Comparison of ENCODE assay signal across 10 mouse cellular contexts in the genomic region with DNA sequence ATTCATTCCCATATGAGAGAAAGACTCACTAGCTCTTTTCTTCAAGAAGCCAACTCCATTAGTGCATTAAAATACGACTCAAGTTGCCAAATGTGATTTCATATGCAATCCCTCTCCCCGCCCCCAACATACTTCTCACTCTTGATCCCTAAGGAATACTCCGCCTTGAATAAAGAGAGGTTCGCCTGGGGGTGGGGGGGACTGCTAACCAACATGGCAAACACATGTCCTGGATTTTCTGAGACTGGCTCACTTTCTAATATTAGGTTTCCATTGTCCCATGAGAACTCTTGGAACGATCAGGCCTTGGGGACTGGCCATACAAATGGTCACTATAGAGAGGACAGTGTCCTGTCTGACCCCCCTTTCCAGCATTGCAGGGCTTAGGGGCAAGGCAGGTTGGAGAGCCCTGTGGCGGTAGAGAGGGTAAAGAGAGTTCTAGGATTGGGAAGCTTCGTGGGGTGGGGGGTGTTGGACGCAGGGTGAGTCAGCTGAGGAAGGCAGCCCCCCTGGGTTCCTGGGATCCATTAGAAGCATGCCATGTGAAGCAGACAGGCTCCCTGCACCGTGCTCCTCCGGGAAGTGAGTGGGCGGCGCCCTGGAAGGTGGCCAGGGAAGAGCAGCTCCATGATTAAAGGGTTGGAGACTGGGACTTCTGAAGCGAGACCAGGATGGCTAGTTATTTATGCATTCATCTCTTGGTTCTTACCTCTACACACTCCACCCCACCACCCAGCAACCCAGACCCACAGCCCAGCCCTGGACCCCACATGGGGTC.
DNase-seq lines count a peak whose midpoint lies in the region; ATAC-seq and TF ChIP-seq lines count a peak whose summit lies in the region.
"Had no signal": no experiment of that assay in that cellular context is flagged by ENCODE, and none has a peak within 500 bp of the region (broad histone marks: within the 10 kb centered on the region; RNA-seq: fewer than 3 reads in every experiment).

No protein-coding gene starts in this region.

- peak; percentile 45 to 47 for DNase-seq in heart, adult 18-20 months
- DNase-seq in heart, postnatal 25 days (ENCODE audit: low spot score) = no peak
- DNase-seq in gastrocnemius, adult 2 months = peak; percentile 56
- DNase-seq in lung, postnatal 14 days = peak; percentile 32
- no peak for DNase-seq in urinary bladder, adult 2 months (ENCODE audit: low spot score)
- no peak for DNase-seq in thymus, postnatal 25 days

- peaks cover 21% of the 10 kb centered on the region for H3K4me1 ChIP-seq in neural tube, embryonic 13.5 days (replicated peaks)
- H3K4me1 ChIP-seq in neural tube, embryonic 15.5 days = peaks cover 15% of the 10 kb centered on the region

- H3K9me3 ChIP-seq in neural tube, embryonic 13.5 days = no peaks in the 10 kb centered on the region
- no peaks in the 10 kb centered on the region for H3K9me3 ChIP-seq in neural tube, embryonic 15.5 days (replicated peaks)

- intact Hi-C loops in heart, postnatal 25 days (cut with DNase I) = no loop called here
- intact Hi-C loops in gastrocnemius, adult 2 months (cut with DNase I) = loop anchor here (5.0 kb wide), 1 partner anchor 89 kb away; no protein-coding TSS in a partner anchor

- peak; percentile 54; the same call in 1 of the 2 replicates for ATAC-seq in neural tube, embryonic 13.5 days (ENCODE audit: low read depth)
- ATAC-seq in neural tube, embryonic 15.5 days (ENCODE audit: low FRiP score) = no peak
- ATAC-seq: activated CD4-positive, CD25-positive, alpha-beta regulatory T cell, adult 4 months had no signal

- no peak overlapping the region for H3K4me2 ChIP-seq in neural tube, embryonic 13.5 days
- no peak overlapping the region for H3K4me2 ChIP-seq in neural tube, embryonic 15.5 days

- no peak overlapping the region for H3K9ac ChIP-seq in neural tube, embryonic 13.5 days
- H3K9ac ChIP-seq in neural tube, embryonic 15.5 days (replicated peaks) = no peak overlapping the region

- H3K36me3 ChIP-seq in neural tube, embryonic 13.5 days = no peaks in the 10 kb centered on the region
- no peaks in the 10 kb centered on the region for H3K36me3 ChIP-seq in neural tube, embryonic 15.5 days

- H3K27me3 ChIP-seq in neural tube, embryonic 13.5 days = peaks cover 4% of the 10 kb centered on the region; the same call in 1 of the 2 replicates
- no peaks in the 10 kb centered on the region for H3K27me3 ChIP-seq in neural tube, embryonic 15.5 days (replicated peaks)
- H3K27me3 ChIP-seq: CH12.LX had no signal

- no peak for TF ChIP-seq CTCF in gastrocnemius, adult 2 months (IDR thresholded peaks at IDR 0.05)

- 64% methylated on average over 13 of the region's 13 CpGs for WGBS in neural tube, embryonic 13.5 days
- 70% methylated on average over 13 of the region's 13 CpGs for WGBS in neural tube, embryonic 15.5 days

- 0 out of 2 replicates have a peak overlapping the region, but pooled peaks have one; percentile 46 for H3K27ac ChIP-seq in neural tube, embryonic 13.5 days (replicated peaks)
- no peak overlapping the region for H3K27ac ChIP-seq in neural tube, embryonic 15.5 days (replicated peaks)
- no peak overlapping the region for H3K27ac ChIP-seq in gastrocnemius, adult 2 months

- H3K4me3 ChIP-seq in neural tube, embryonic 13.5 days = no peak overlapping the region
- no peak overlapping the region for H3K4me3 ChIP-seq in neural tube, embryonic 15.5 days (replicated peaks)
- H3K4me3 ChIP-seq in gastrocnemius, adult 2 months = no peak overlapping the region

Comparison
In these comparisons a context has a peak if more than half of its experiments do, and no peak if none do; other contexts are left out.
1. DNase-seq: peak in heart, adult 18-20 months (2 of 2), gastrocnemius, adult 2 months (single experiment) and lung, postnatal 14 days (single experiment); none in heart, postnatal 25 days (single experiment), urinary bladder, adult 2 months (single experiment) and thymus, postnatal 25 days (single experiment).